Mouse (Mus musculus): ENCODE results near the gene Kcnn3.
A peak's percentile ranks its signal among the peaks of the same experiment; 100 is the strongest.

The Kcnn3 gene

GRCm38 (mm10) chr3:89686031-89686430 lies 166.1 kb downstream of the Kcnn3 start:
- DNase-seq, result no peak

- DNase-seq, result peak; percentile 91
Measured at GRCm38 (mm10) chr3:89688694-89689581, 169.0 kb downstream of the Kcnn3 start.

- DNase-seq, result no peak
Measured at GRCm38 (mm10) chr3:89691776-89692175, 171.8 kb downstream of the Kcnn3 start.

GRCm38 (mm10) chr3:89696152-89696821 lies 176.3 kb downstream of the Kcnn3 start:
- no peak for DNase-seq

GRCm38 (mm10) chr3:89698958-89699357 lies 179.0 kb downstream of the Kcnn3 start:
- DNase-seq, result no peak

- DNase-seq, result no peak
Measured at GRCm38 (mm10) chr3:89700461-89700860, 180.5 kb downstream of the Kcnn3 start.

GRCm38 (mm10) chr3:89703596-89703995 lies 183.6 kb downstream of the Kcnn3 start:
- no peak for DNase-seq

GRCm38 (mm10) chr3:89704064-89704463 lies 184.1 kb downstream of the Kcnn3 start:
- peak; percentile 20 for DNase-seq

GRCm38 (mm10) chr3:89714359-89715206 lies 194.6 kb downstream of the Kcnn3 start, which contains the start of gene Adar:
Gene Adar, plus strand, starts transcription at chr3:89715022.
- DNase-seq, result peak; percentile 93

GRCm38 (mm10) chr3:89715207-89715966 lies 195.4 kb downstream of the Kcnn3 start:
- DNase-seq, result no peak

- no peak for DNase-seq
Measured at GRCm38 (mm10) chr3:89715967-89716256, 195.9 kb downstream of the Kcnn3 start.

GRCm38 (mm10) chr3:89722032-89722431 lies 202.1 kb downstream of the Kcnn3 start:
- DNase-seq, result no peak

- DNase-seq, result no peak
Measured at GRCm38 (mm10) chr3:89723400-89724084, 203.6 kb downstream of the Kcnn3 start.
